Mouse (Mus musculus) lung, adult 2 months (tissue): ENCODE measurements at regions not wholly inside any gene's neighbourhood (a gene's known extent, or its start where the extent isn't known, plus 50 kb on each side); places are given as distances from the start of the nearest gene placed in this dataset.

Experiments
- CTCF ChIP-seq: fragments of 200-500 bp; IDR thresholded peaks from 2 replicates; pipeline ENCODE4 v1.5.1; 2011; ENCODE audit warnings: mild to moderate bottlenecking, low read length, control low read depth; ENCODE audit not compliant: insufficient read depth
- POLR2A ChIP-seq: fragments of 200-500 bp; IDR thresholded peaks from 2 replicates; pipeline ENCODE4 v1.6.1; 2011; ENCODE audit warnings: low read depth, mild to moderate bottlenecking, control low read depth, low read length, borderline replicate concordance; ENCODE audit errors: extremely low read depth

- TF ChIP-seq CTCF = no peak
- no peak for TF ChIP-seq POLR2A
Measured at GRCm38 (mm10) chr14:58208401-58208800, 138.1 kb downstream of the Fgf9 start.
